Mouse (Mus musculus) neutrophil, adult 65 days (primary cell): ENCODE results near the gene Tas2r129. TPM values are rescaled to one million over a fixed set of nuclear protein-coding genes. Genes with fewer than 3 reads are reported as not detected.

Experiments used
- total RNA-seq: library from RNA; stranded (reverse); gene quantifications from 2 replicates; pipeline ENCODE4 v1.2.4, GENCODE M21; 2023

The Tas2r129 gene
- not detected in 2 replicates for total RNA-seq

GRCm38 (mm10) chr6:132950802-132951201 lies at the start of gene Tas2r129:
Tas2r129 (plus strand) TSS chr6:132951102.

DNA sequence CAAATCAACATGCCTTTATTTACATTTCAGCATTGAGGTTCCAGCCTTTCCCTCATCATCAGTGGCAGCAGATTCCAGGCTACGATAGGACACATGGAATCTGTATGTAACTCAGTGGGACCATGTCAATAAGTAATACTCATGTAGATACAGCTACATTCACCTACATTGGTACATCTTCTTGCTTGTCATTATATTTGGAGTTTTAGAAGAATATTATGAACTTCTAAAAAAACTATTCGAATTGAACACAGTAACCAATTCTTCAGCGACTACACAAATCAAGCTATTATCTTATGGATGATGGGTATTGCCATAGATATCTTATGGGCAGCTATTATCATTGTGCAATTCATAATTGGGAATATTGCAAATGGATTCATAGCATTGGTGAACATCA lies 41.6 kb upstream of the Tas2r129 start, which contains the start of gene Tas2r125:
Gene Tas2r125, plus strand, starts transcription at position 301 of the 400 bp plus-strand sequence.

GRCm38 (mm10) chr6:132957819-132958218 lies 6.9 kb downstream of the Tas2r129 start, which contains the start of gene Tas2r131:
Tas2r131 (minus strand) TSS chr6:132957919.

GRCm38 (mm10) chr6:132980865-132981264 lies 30.0 kb downstream of the Tas2r129 start, which contains the start of gene Tas2r109:
Tas2r109 (minus strand) TSS chr6:132980965.

Other genes starting within 250 kb of the Tas2r129 start
- not detected in 2 replicates for gene Tas2r122, start 239.2 kb upstream of the Tas2r129 start, total RNA-seq
- gene Tas2r115, start 213.1 kb upstream of the Tas2r129 start, total RNA-seq, result not detected in 2 replicates
- not detected in 2 replicates for gene Tas2r124, start 196.4 kb upstream of the Tas2r129 start, total RNA-seq
- gene Tas2r102, start 189.0 kb upstream of the Tas2r129 start, total RNA-seq, result not detected in 2 replicates
- gene Tas2r136, start 172.9 kb upstream of the Tas2r129 start, total RNA-seq, result not detected in 2 replicates
- gene Tas2r117, start 148.3 kb upstream of the Tas2r129 start, total RNA-seq, result not detected in 2 replicates
- gene Tas2r123, start 104.0 kb upstream of the Tas2r129 start, total RNA-seq, result not detected in 2 replicates
- not detected in 2 replicates for gene Tas2r116, start 95.7 kb upstream of the Tas2r129 start, total RNA-seq
- not detected in 2 replicates for gene Tas2r110, start 83.1 kb upstream of the Tas2r129 start, total RNA-seq
- gene Tas2r113, start 58.1 kb upstream of the Tas2r129 start, total RNA-seq, result not detected in 2 replicates
- gene Tas2r125, start 41.5 kb upstream of the Tas2r129 start, total RNA-seq, result not detected in 2 replicates
- gene Tas2r131, start 6.8 kb downstream of the Tas2r129 start, total RNA-seq, result not detected in 2 replicates
- not detected in 2 replicates for gene Tas2r109, start 29.9 kb downstream of the Tas2r129 start, total RNA-seq
- gene Tas2r103, start 86.0 kb downstream of the Tas2r129 start, total RNA-seq, result not detected in 2 replicates
- not detected in 2 replicates for gene Tas2r140, start 104.7 kb downstream of the Tas2r129 start, total RNA-seq
- gene Smim10l1, start 153.8 kb downstream of the Tas2r129 start, total RNA-seq, result 4.7 and 5.4 TPM in 2 replicates